Mouse (Mus musculus) cerebellum, postnatal 36 days (tissue): Measurements from ENCODE around the gene Megf9.

Source experiments
- DNase-seq, 2 experiments: peaks; one replicate each; pipeline ENCODE4 v3.0.0; 2021 to 2022; ENCODE audit warnings: mixed read lengths in 2 of 2

Gene Megf9

GRCm38 (mm10) chr4:70412126-70412525 is 122.7 kb downstream of the Megf9 start:
- no peak for DNase-seq

- peak; percentile 94 to 96 for DNase-seq
Measured at GRCm38 (mm10) chr4:70409994-70410721, 124.6 kb downstream of the Megf9 start, which contains the start of gene Cdk5rap2. Cdk5rap2 (minus strand) TSS chr4:70410443.

- DNase-seq, result no peak
Measured at GRCm38 (mm10) chr4:70409456-70409855, 125.3 kb downstream of the Megf9 start.

- peak; percentile 65 to 69 for DNase-seq
Measured at GRCm38 (mm10) chr4:70402109-70402819, 132.5 kb downstream of the Megf9 start.

- DNase-seq, result no peak
Measured at GRCm38 (mm10) chr4:70399476-70399875, 135.3 kb downstream of the Megf9 start.

GRCm38 (mm10) chr4:70399074-70399473 is 135.7 kb downstream of the Megf9 start:
- DNase-seq, result no peak

- no peak for DNase-seq
Measured at GRCm38 (mm10) chr4:70398088-70398487, 136.7 kb downstream of the Megf9 start.

- DNase-seq, result no peak
Measured at GRCm38 (mm10) chr4:70396701-70397100, 138.1 kb downstream of the Megf9 start.

- DNase-seq, result no peak
Measured at GRCm38 (mm10) chr4:70394736-70395135, 140.1 kb downstream of the Megf9 start.

GRCm38 (mm10) chr4:70391760-70392372 is 142.9 kb downstream of the Megf9 start:
- DNase-seq, result no peak

- no peak for DNase-seq
Measured at GRCm38 (mm10) chr4:70391073-70391472, 143.7 kb downstream of the Megf9 start.

GRCm38 (mm10) chr4:70386206-70386605 is 148.6 kb downstream of the Megf9 start:
- no peak for DNase-seq

- peak; percentile 27 to 35 for DNase-seq
Measured at GRCm38 (mm10) chr4:70377359-70377758, 157.4 kb downstream of the Megf9 start.
